Mouse (Mus musculus): ENCODE results near the gene Mettl7a3. TPM values are rescaled to one million over a fixed set of nuclear protein-coding genes. Genes with fewer than 3 reads are reported as not detected.

Gene Mettl7a3
- total and polyA plus RNA-seq, 2 experiments from 2014 or later = not detected

DNA sequence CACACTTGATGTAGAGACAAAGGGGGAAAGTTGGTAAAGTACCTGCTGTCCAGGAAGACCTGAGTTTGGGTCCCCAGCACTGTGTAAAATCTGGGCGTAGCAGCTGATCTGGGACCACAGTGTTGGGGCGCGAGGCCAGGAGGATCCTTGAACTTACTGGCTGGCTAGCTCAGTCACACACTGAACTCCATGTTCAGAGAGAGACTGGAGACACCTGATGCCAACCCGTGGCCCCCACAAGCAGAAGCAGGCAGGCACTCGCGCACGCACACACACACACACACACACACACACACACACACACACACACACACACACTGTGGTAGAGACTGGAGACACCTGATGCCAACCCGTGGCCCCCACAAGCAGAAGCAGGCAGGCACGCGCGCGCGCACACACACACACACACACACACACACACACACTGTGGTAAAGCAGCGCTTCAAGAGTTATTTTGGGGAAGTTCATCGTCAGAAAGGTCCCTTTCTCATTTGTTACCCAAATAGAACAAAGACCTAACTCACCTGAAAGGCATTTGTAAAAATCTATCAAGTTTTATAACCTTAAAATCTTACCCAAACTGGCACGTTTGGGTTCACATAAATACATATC, 53.6 kb downstream of the Mettl7a3 start:
- TF ChIP-seq CTCF (IDR thresholded peaks at IDR 0.05) = no peak
- no peak overlapping the region for H3K9ac ChIP-seq (replicated peaks; ENCODE audit: low read length, poor library complexity, severe bottlenecking)
- 0 out of 2 replicates have a peak, but pooled peaks cover 4% of the 10 kb centered on the region for H3K36me3 ChIP-seq (ENCODE audit: insufficient read depth, low read length)
- no peak overlapping the region for H3K27ac ChIP-seq (ENCODE audit: low read depth, low read length)
- 89% methylated on average over 16 of the region's 16 CpGs for WGBS
- H3K27me3 ChIP-seq (ENCODE audit: insufficient read depth, low read length) = no peaks in the 10 kb centered on the region
- DNase-seq (ENCODE audit: low spot score) = no peak
- no peak overlapping the region for H3K4me2 ChIP-seq (ENCODE audit: low read depth, low read length, poor library complexity, severe bottlenecking)
- no peak overlapping the region for H3K4me3 ChIP-seq (ENCODE audit: low read depth, low read length)
- ATAC-seq (ENCODE audit: low FRiP score) = no peak
- no peaks in the 10 kb centered on the region for H3K4me1 ChIP-seq (ENCODE audit: insufficient read depth, low read length)
- H3K9me3 ChIP-seq (ENCODE audit: low read length) = no peaks in the 10 kb centered on the region

DNA sequence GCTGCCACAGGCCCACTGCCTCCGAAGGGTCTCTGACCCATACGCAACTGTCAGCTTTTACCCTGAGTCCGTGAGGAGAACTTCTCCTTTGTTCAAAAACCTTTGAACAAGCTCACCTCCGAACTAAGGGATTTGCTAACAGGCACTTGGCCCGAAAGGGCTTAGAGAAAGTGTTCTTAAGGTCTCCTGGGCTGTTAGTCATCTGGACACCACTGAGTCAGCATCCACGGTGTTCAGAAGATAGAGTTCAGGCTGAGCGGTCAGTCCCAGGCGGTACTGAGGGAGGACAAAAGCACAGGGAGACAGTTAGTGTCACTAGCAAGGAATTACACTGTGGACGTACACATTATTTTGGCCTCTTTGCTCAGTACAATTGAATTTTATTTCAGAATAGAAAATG, 54.2 kb downstream of the Mettl7a3 start:
- no peak for ATAC-seq (ENCODE audit: low FRiP score)
- no peak overlapping the region for H3K4me3 ChIP-seq (ENCODE audit: low read depth, low read length)
- TF ChIP-seq CTCF (IDR thresholded peaks at IDR 0.05) = no peak

More for the DNA sequence above, 54.2 kb downstream of the Mettl7a3 start:
- Histone ChIP-seq H3K4me1 (ENCODE audit: insufficient read depth, low read length) (no peaks in the 10 kb centered on the region), H3K36me3 (ENCODE audit: insufficient read depth, low read length) (peaks cover 10% of the 10 kb centered on the region), H3K4me2 (ENCODE audit: low read depth, low read length, poor library complexity, severe bottlenecking) (no peak overlapping the region), H3K27me3 (ENCODE audit: insufficient read depth, low read length) (no peaks in the 10 kb centered on the region), H3K27ac (ENCODE audit: low read depth, low read length) (no peak overlapping the region), H3K9ac (replicated peaks; ENCODE audit: low read length, poor library complexity, severe bottlenecking) (no peak overlapping the region), H3K9me3 (ENCODE audit: low read length) (no peaks in the 10 kb centered on the region)
- DNase-seq (ENCODE audit: low spot score) = no peak
- 57% methylated on average over 9 of the region's 9 CpGs for WGBS

Other genes with a start within 250 kb of the Mettl7a3 start
- 7.6 and 15.8 TPM in 2 replicates for gene Atf1, start 107.1 kb upstream of the Mettl7a3 start, total RNA-seq (2014; rRNA removed)
- gene Atf1, start 107.1 kb upstream of the Mettl7a3 start, polyA plus RNA-seq (2015; fragmentation: Nextera tagmentation; extraction: Ambion mirVana) = 8.3 and 9.8 TPM in 2 replicates
- gene Tmprss12, start 54.1 kb upstream of the Mettl7a3 start, total RNA-seq (2014; rRNA removed) = not detected in 2 replicates
- not detected in 2 replicates for gene Tmprss12, start 54.1 kb upstream of the Mettl7a3 start, polyA plus RNA-seq (2015; fragmentation: Nextera tagmentation; extraction: Ambion mirVana)
- 12.4 and 13.5 TPM in 2 replicates for gene Mettl7a1, start 30.8 kb upstream of the Mettl7a3 start, total RNA-seq (2014; rRNA removed)
- gene Mettl7a1, start 30.8 kb upstream of the Mettl7a3 start, polyA plus RNA-seq (2015; fragmentation: Nextera tagmentation; extraction: Ambion mirVana) = 2.0 and 2.6 TPM in 2 replicates
- not detected in 2 replicates for gene Methig1, start 18.2 kb downstream of the Mettl7a3 start, total RNA-seq (2014; rRNA removed)
- gene Methig1, start 18.2 kb downstream of the Mettl7a3 start, polyA plus RNA-seq (2015; fragmentation: Nextera tagmentation; extraction: Ambion mirVana) = not detected in 2 replicates
- gene Mettl7a2, start 18.3 kb downstream of the Mettl7a3 start, total RNA-seq (2014; rRNA removed) = not detected in 2 replicates
- not detected in 2 replicates for gene Mettl7a2, start 18.3 kb downstream of the Mettl7a3 start, polyA plus RNA-seq (2015; fragmentation: Nextera tagmentation; extraction: Ambion mirVana)
- not detected in 2 replicates for gene Higd1c, start 29.6 kb downstream of the Mettl7a3 start, total RNA-seq (2014; rRNA removed)
- not detected in 2 replicates for gene Higd1c, start 29.6 kb downstream of the Mettl7a3 start, polyA plus RNA-seq (2015; fragmentation: Nextera tagmentation; extraction: Ambion mirVana)
- gene Gm5475, start 87.2 kb downstream of the Mettl7a3 start, total RNA-seq (2014; rRNA removed) = not detected in 2 replicates
- gene Gm5475, start 87.2 kb downstream of the Mettl7a3 start, polyA plus RNA-seq (2015; fragmentation: Nextera tagmentation; extraction: Ambion mirVana) = 0.15 and 0.17 TPM in 2 replicates
- 29.5 and 34.4 TPM in 2 replicates for gene Slc11a2, start 90.1 kb downstream of the Mettl7a3 start, total RNA-seq (2014; rRNA removed)
- 17.0 and 23.6 TPM in 2 replicates for gene Slc11a2, start 90.1 kb downstream of the Mettl7a3 start, polyA plus RNA-seq (2015; fragmentation: Nextera tagmentation; extraction: Ambion mirVana)
- gene Letmd1, start 134.1 kb downstream of the Mettl7a3 start, total RNA-seq (2014; rRNA removed) = 80.9 and 86.0 TPM in 2 replicates
- 53.0 and 55.0 TPM in 2 replicates for gene Letmd1, start 134.1 kb downstream of the Mettl7a3 start, polyA plus RNA-seq (2015; fragmentation: Nextera tagmentation; extraction: Ambion mirVana)
- 61.5 and 66.3 TPM in 2 replicates for gene Csrnp2, start 160.6 kb downstream of the Mettl7a3 start, total RNA-seq (2014; rRNA removed)
- gene Csrnp2, start 160.6 kb downstream of the Mettl7a3 start, polyA plus RNA-seq (2015; fragmentation: Nextera tagmentation; extraction: Ambion mirVana) = 35.8 and 37.0 TPM in 2 replicates
- gene Tfcp2, start 217.1 kb downstream of the Mettl7a3 start, total RNA-seq (2014; rRNA removed) = 30.4 and 33.6 TPM in 2 replicates
- 33.0 and 36.7 TPM in 2 replicates for gene Tfcp2, start 217.1 kb downstream of the Mettl7a3 start, polyA plus RNA-seq (2015; fragmentation: Nextera tagmentation; extraction: Ambion mirVana)

All from midbrain, postnatal 0 days (tissue).